Mouse (Mus musculus) heart, adult 2 months (tissue): ENCODE results near the gene Cuedc1.

ENCODE experiments used
- CTCF ChIP-seq: fragments of 200-600 bp; IDR thresholded peaks from 2 replicates; pipeline ENCODE4 v1.8.1; 2022; ENCODE audit warnings: antibody characterized with exemption, mild to moderate bottlenecking, moderate library complexity
- POLR2A ChIP-seq: fragments of 200-500 bp; IDR thresholded peaks from 2 replicates; pipeline ENCODE4 v1.6.1; 2011; ENCODE audit warnings: mild to moderate bottlenecking, low read depth, low read length, control low read depth; ENCODE audit not compliant: insufficient read depth

DNA sequence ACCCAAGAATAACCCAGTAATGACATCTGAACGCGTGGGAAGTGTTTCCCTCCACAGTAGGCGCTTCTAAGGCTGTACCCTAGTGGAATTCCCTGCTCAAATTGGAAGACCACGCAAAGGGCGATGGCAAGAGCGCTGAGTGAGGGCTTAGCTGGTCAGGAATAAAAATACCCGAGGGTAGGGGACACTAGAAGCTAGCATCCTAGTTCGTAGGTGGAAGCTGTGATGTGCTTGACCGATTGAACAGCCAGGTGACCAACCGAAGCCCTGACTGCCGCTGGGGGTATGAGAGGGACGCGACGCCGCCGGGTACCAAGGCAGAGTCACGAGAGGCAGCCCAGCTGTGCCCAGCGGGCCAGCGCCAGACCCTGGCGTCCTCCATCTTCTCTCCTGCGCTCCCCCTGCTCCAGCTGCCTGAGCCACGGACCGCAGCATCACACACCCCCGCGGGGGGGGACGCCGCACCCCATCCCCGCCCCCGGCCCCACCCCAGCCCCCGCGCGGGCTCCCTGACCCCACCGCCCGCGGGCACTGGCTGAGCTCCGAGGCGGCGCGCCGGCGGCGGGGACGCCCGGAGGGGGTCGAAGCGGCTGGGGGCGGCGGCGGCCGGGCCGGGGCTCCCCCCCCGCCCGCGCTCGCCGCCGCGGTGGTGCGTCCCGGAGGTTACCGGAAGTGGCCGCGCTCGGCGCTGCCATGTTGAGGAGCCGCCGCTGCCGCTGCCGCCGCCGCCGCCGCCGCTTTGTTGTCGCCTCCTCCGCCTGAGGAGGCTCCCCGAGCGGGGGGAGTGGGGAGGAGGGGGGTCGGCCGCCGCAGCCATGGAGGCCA, 30.1 kb upstream of the Cuedc1 start, which contains the start of gene Vezf1:
- TF ChIP-seq CTCF (no peak), POLR2A (peak; percentile 78)
